Mouse (Mus musculus): ENCODE measurements around the gene Scfd1.
A peak's percentile ranks its signal among the peaks of the same experiment; 100 is the strongest.

Scfd1 gene

GRCm38 (mm10) chr12:51377003-51377887 lies at the start of gene Scfd1:
Gene Scfd1, plus strand, starts transcription at chr12:51377510.
- peak; percentile 91 for DNase-seq (ENCODE audit: low read depth, low spot score)

DNA sequence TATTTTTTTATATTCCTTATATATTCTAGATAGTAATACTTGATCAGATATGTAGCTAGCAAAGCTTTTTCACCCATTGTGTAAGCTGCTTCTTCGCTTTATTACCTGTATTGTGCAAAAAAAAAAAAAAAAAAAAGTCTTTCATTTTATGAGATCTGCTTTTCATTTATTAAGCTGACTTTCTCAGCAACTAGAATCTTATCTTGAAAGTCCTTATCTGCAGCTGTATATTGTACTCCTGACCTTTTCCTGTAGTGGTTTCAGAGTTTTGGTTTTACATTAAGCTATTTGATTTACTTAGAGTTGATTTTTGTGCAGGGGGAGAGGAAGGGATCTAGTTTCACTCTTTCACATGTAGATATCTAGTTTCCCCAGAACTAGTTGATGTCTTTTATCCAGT lies 40.3 kb upstream of the Scfd1 start:
- no peak for DNase-seq (ENCODE audit: low read depth, low spot score)

GRCm38 (mm10) chr12:51346121-51346520 lies 31.2 kb upstream of the Scfd1 start:
- no peak for DNase-seq (ENCODE audit: low read depth, low spot score)

- peak; percentile 81 for DNase-seq (ENCODE audit: low read depth, low spot score)
Observed at GRCm38 (mm10) chr12:51347988-51348697, 29.2 kb upstream of the Scfd1 start, which contains the start of gene G2e3. Gene G2e3, plus strand, starts transcription at chr12:51348061.

- DNase-seq (ENCODE audit: low read depth, low spot score), result no peak
Observed at GRCm38 (mm10) chr12:51348698-51348998, 28.7 kb upstream of the Scfd1 start.

DNA sequence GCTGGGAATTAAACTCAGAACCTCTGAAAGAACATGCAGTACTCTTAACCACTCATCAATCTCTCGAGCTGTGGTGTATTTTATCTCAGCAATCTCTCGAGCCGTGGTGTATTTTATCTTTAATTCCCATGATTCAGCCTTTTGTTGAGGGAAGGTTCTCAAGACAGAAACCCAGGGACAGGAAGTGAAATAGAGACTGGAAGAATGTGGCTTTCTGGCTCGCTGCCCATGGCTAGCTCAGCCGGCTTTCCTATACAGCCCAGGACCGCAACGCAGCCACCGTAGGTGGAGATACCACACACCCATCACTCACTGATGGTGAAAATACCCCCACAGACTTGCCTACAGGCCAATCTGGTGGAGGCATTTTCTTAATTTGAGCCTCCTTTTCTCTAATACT lies 22.0 kb upstream of the Scfd1 start:
- DNase-seq (ENCODE audit: low read depth, low spot score), result no peak

GRCm38 (mm10) chr12:51361294-51361693 lies 16.0 kb upstream of the Scfd1 start:
- DNase-seq (ENCODE audit: low read depth, low spot score), result no peak

DNA sequence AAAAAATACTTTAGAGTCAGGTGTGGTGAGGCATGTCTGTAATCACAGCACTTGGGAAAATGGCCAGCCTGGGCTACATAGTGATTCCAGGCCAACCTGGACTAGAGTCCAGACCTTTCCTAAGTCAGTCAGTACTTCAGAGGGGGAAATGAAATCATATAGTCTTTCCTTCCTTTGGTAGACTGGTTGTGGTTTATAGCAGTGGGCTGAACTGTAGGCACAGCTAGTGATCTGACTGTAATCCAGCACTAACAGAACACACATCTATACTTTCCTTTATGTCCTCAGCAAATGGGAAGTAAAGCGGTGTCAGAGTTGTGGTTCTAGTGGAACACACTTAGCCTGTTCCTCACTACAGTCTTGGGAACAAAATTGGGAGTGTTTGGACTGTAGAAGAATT lies 14.4 kb upstream of the Scfd1 start:
- DNase-seq (ENCODE audit: low read depth, low spot score), result no peak

- no peak for DNase-seq (ENCODE audit: low read depth, low spot score)
Observed at GRCm38 (mm10) chr12:51368504-51368903, 8.8 kb upstream of the Scfd1 start.

- DNase-seq (ENCODE audit: low read depth, low spot score), result no peak
Observed at GRCm38 (mm10) chr12:51377888-51378190, 529 bp downstream of the Scfd1 start.

GRCm38 (mm10) chr12:51399871-51400270 lies 22.6 kb downstream of the Scfd1 start:
- no peak for DNase-seq (ENCODE audit: low read depth, low spot score)

- DNase-seq (ENCODE audit: low read depth, low spot score), result no peak
Observed at GRCm38 (mm10) chr12:51402060-51402698, 24.9 kb downstream of the Scfd1 start.

- no peak for DNase-seq (ENCODE audit: low read depth, low spot score)
Observed at GRCm38 (mm10) chr12:51403987-51404586, 26.8 kb downstream of the Scfd1 start.

DNA sequence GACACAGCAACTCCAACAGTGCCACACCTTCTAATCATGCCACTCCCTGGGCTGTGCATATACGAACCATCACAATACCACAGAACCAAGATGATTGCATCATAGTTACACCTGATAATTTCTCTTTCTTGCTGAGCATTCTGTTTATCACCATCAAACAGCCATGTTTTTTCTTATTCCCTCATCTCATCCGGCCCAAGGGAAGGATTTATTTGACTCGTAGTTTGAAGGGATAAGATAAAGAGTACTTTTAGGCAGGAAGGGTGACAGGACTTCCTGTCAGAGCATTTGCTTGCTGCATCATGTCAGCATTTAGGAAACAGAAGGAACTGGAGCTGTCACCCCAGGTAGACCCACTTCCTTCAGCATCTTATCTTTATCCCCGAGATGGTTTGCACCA lies 34.1 kb downstream of the Scfd1 start:
- DNase-seq (ENCODE audit: low read depth, low spot score), result no peak

GRCm38 (mm10) chr12:51437541-51437940 lies 60.2 kb downstream of the Scfd1 start:
- no peak for DNase-seq (ENCODE audit: low read depth, low spot score)

DNA sequence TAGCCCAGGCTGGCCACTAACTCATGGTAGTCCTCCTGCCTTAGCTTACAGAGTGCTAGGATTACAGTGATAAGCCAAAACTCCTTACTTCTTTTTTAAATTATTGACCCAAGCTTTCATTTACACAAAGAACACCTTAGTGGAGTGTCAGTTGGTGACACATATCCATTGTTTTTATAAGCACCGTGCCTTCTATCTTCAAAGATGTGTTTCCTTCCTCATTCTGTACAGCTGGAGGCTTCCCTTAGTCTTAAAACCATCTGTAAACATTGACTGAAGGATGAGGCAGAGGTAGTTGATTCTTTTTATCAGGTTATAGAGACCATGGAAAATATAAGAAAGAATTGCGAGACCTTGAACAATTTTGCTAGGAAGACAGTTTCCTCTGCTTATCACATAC lies 61.0 kb downstream of the Scfd1 start:
- DNase-seq (ENCODE audit: low read depth, low spot score), result no peak

- no peak for DNase-seq (ENCODE audit: low read depth, low spot score)
Observed at GRCm38 (mm10) chr12:51449303-51449702, 72.0 kb downstream of the Scfd1 start.

- DNase-seq (ENCODE audit: low read depth, low spot score), result no peak
Observed at GRCm38 (mm10) chr12:51470881-51471280, 93.6 kb downstream of the Scfd1 start.

DNA sequence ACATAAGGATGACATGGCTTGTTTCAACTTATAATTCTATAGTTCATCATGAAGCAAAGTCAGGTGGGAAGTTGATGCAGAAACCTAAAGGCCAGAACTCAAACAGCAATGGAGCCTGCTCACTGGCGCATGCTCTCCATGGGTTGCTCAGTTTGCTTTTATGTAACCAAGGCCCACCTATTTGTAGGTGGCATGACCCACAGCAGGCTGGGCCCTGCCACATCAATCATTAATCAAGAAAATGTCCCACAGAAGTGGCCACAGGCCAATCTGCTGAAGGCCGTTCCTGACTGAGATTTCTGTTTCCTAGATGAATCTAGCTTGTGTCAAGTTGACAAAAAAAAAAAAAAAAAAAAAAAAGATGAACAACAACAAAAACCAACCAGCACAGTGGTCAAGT lies 103.9 kb downstream of the Scfd1 start:
- no peak for DNase-seq (ENCODE audit: low read depth, low spot score)

- no peak for DNase-seq (ENCODE audit: low read depth, low spot score)
Observed at GRCm38 (mm10) chr12:51492040-51492439, 114.7 kb downstream of the Scfd1 start.

- DNase-seq (ENCODE audit: low read depth, low spot score), result no peak
Observed at GRCm38 (mm10) chr12:51493476-51493875, 116.2 kb downstream of the Scfd1 start.

- DNase-seq (ENCODE audit: low read depth, low spot score), result no peak
Observed at GRCm38 (mm10) chr12:51494641-51495040, 117.3 kb downstream of the Scfd1 start.
